Mouse (Mus musculus) kidney, adult 11 months (tissue): ENCODE measurements at regions not wholly inside any gene's neighbourhood (a gene's known extent, or its start where the extent isn't known, plus 50 kb on each side); places are given as distances from the start of the nearest gene placed in this dataset.

ENCODE experiments used
- DNase-seq: peaks from one replicate; pipeline ENCODE4 v3.0.0; 2022

- no peak for DNase-seq
Measured at GRCm38 (mm10) chr12:51016081-51016480, 331.8 kb upstream of the G2e3 start.

GRCm38 (mm10) chr12:51009644-51010043, 338.2 kb upstream of the G2e3 start:
- no peak for DNase-seq

GRCm38 (mm10) chr12:51001722-51002592, 345.9 kb upstream of the G2e3 start:
- no peak for DNase-seq

- DNase-seq: no peak
Measured at GRCm38 (mm10) chr12:51001096-51001495, 346.8 kb upstream of the G2e3 start.

- no peak for DNase-seq
Measured at GRCm38 (mm10) chr12:51000281-51001075, 347.4 kb upstream of the G2e3 start.

GRCm38 (mm10) chr12:50999295-51000237, 348.3 kb upstream of the G2e3 start:
- peak; percentile 56 for DNase-seq

- no peak for DNase-seq
Measured at GRCm38 (mm10) chr12:50995664-50996063, 346.8 kb upstream of the Prkd1 start.

- DNase-seq: no peak
Measured at GRCm38 (mm10) chr12:50989561-50990325, 340.8 kb upstream of the Prkd1 start.

- no peak for DNase-seq
Measured at GRCm38 (mm10) chr12:50981318-50981717, 332.4 kb upstream of the Prkd1 start.

- no peak for DNase-seq
Measured at GRCm38 (mm10) chr12:50980800-50981199, 331.9 kb upstream of the Prkd1 start.

- no peak for DNase-seq
Measured at GRCm38 (mm10) chr12:50970759-50971122, 321.8 kb upstream of the Prkd1 start.

- no peak for DNase-seq
Measured at GRCm38 (mm10) chr12:50969887-50970758, 321.2 kb upstream of the Prkd1 start.

- no peak for DNase-seq
Measured at GRCm38 (mm10) chr12:50969402-50969801, 320.5 kb upstream of the Prkd1 start.

GRCm38 (mm10) chr12:50967168-50967810, 318.4 kb upstream of the Prkd1 start:
- DNase-seq: no peak

GRCm38 (mm10) chr12:50953971-50954370, 305.1 kb upstream of the Prkd1 start:
- DNase-seq: no peak

- DNase-seq: no peak
Measured at GRCm38 (mm10) chr12:50947035-50947434, 298.1 kb upstream of the Prkd1 start.

GRCm38 (mm10) chr12:50943741-50944521, 295.0 kb upstream of the Prkd1 start:
- peak; percentile 31 for DNase-seq

- DNase-seq: no peak
Measured at GRCm38 (mm10) chr12:50943340-50943739, 294.4 kb upstream of the Prkd1 start.

- no peak for DNase-seq
Measured at GRCm38 (mm10) chr12:50935516-50935915, 286.6 kb upstream of the Prkd1 start.

- DNase-seq: no peak
Measured at GRCm38 (mm10) chr12:50932496-50932895, 283.6 kb upstream of the Prkd1 start.
